Mouse (Mus musculus): ENCODE measurements at regions not wholly inside any gene's neighbourhood (a gene's known extent, or its start where the extent isn't known, plus 50 kb on each side); places are given as distances from the start of the nearest gene placed in this dataset.

GRCm38 (mm10) chr10:68673102-68673872 is 50.2 kb upstream of the Tmem26 start:
- WGBS: 76% methylated on average over 9 of the region's 9 CpGs
- H3K36me3 ChIP-seq (replicated peaks): no peaks in the 10 kb centered on the region
- no peaks in the 10 kb centered on the region for H3K27me3 ChIP-seq (replicated peaks; ENCODE audit: low read depth, poor library complexity, severe bottlenecking)
- H3K4me1 ChIP-seq: peaks cover 16% of the 10 kb centered on the region
- H3K4me3 ChIP-seq: no peak overlapping the region
- no peaks in the 10 kb centered on the region for H3K9me3 ChIP-seq
- no peak overlapping the region for H3K27ac ChIP-seq (replicated peaks)
- DNase-seq (ENCODE audit: low spot score): peak; percentile 18
